Mouse (Mus musculus) embryonic stem cell, embryonic (primary cell): ENCODE data around the gene Lrrc74a.

ENCODE experiments used
- CTCF ChIA-PET, 4 experiments: fragments of 300-600 bp in 2 of 4; fragments of 350-600 bp in 2 of 4; sonication (Branson Sonifier 250); formaldehyde crosslinking; loops; one replicate each; lab custom pipeline; 2022; ENCODE audit warnings: inconsistent platforms in 2 of 4; lab: Charles Lee
- POLR2A ChIA-PET, 4 experiments: fragments of 300-600 bp in 2 of 4; fragments of 350-600 bp in 2 of 4; sonication (Branson Sonifier 250); formaldehyde crosslinking; loops; one replicate each; lab custom pipeline; 2022; ENCODE audit warnings: antibody characterized with exemption in 4 of 4, inconsistent platforms in 1 of 4; lab: Charles Lee

The Lrrc74a gene

GRCm38 (mm10) chr12:86768986-86769580 is 34.9 kb downstream of the Lrrc74a start:
- POLR2A ChIA-PET = interaction anchor here in 3 of 4 experiments (0.5 to 4.5 kb wide), 21 partner anchors 15 to 284 kb away, joined by 3 to 59 read pairs (median 4); partner anchors contain the start of gene Cipc (in 3 of the 3)
- CTCF ChIA-PET = interaction anchor here (0.5 to 6.9 kb wide), 50 partner anchors 9 to 1046 kb away, joined by 3 to 94 read pairs (median 6); partner anchors contain the start of gene Cipc (in 2 of the 4)

DNA sequence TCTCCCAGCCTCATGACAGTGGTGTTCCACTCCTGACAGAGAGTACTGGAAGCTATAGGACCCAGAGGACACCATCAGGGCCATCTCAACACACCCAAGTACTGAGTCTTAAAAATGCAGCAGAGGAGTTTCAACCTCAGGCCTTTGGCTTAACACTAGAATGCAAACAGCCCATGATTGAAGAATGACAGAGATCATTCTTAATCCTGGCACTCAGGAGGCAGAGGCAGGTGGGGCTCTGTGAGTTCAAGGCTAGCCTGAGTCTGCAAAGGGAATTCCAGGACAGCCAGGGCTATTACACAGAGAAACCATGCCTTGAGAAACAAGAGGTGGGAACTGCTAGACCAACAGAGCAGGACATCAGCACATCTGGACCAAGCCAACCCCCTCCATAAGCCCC is 35.6 kb downstream of the Lrrc74a start:
- CTCF ChIA-PET = interaction anchor here (0.6 to 6.9 kb wide), 25 partner anchors 8 to 1047 kb away, joined by 3 to 94 read pairs (median 5); partner anchors contain the start of gene Cipc (in 1 of the 4)
- POLR2A ChIA-PET = interaction anchor here in 3 of 4 experiments (0.5 to 4.5 kb wide), 14 partner anchors 14 to 301 kb away, joined by 3 to 59 read pairs (median 6); partner anchors contain the start of gene Cipc (in 2 of the 3)

DNA sequence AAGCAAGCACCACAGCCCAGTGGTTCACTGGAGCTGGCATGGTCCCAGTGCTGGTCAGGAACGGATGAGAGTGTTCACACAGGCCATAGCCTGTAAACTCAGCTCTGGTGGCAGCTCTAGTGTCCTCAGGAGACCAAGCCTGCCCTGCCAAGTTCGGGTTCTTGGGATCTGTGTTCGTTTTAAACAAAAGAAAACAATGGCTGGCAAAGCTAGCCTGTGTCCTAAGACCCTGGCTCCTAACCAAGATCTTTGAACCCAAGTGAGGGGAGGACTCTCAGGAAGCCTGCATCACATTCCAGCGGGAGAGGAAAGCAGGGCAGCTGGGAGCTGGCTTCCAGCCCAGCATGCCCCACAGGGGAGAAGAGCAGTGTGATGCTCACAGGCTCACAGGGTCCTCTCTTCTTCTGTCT is 36.1 kb downstream of the Lrrc74a start:
- ChIA-PET POLR2A (interaction anchor here in 3 of 4 experiments (0.7 to 4.5 kb wide), 21 partner anchors 10 to 301 kb away, joined by 3 to 59 read pairs (median 5); partner anchors contain the start of gene Cipc (in 2 of the 3)), CTCF (interaction anchor here (0.6 to 6.9 kb wide), 35 partner anchors 9 to 283 kb away, joined by 3 to 94 read pairs (median 4); partner anchors contain the start of gene Cipc (in 1 of the 4))

DNA sequence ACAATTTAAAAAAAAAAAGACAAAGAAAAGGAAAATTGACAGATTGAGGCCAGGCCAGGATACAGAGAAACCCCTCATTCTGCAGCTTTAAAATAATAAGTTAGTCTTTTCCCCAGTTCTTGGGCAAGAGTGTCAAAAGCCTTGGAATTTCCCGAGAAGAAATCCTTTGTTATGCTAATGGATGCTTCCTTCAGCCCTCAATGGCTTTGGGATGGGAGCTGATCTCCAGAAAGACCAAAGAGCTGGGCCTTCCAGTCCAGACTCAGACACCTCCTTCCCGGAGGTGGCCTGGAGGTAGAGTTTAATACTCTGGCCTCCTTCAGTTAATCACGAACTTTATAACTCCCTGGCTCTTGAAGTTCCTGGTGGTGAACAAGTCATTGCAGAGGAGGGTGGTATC is 36.8 kb downstream of the Lrrc74a start:
- ChIA-PET POLR2A (interaction anchor here (0.5 to 4.5 kb wide), 34 partner anchors 10 to 376 kb away, joined by 3 to 59 read pairs (median 4); partner anchors contain the start of genes Cipc (in 2 of the 4) and Gstz1 (in 1 of the 4)), CTCF (interaction anchor here (0.5 to 6.9 kb wide), 41 partner anchors 8 to 496 kb away, joined by 3 to 94 read pairs (median 4); partner anchors contain the start of gene Cipc (in 2 of the 4))

- CTCF ChIA-PET = interaction anchor here (0.5 to 6.4 kb wide), 50 partner anchors 9 to 542 kb away, joined by 3 to 60 read pairs (median 4); partner anchors contain the start of gene Cipc (in 2 of the 4)
- POLR2A ChIA-PET = interaction anchor here (0.6 to 1.6 kb wide), 17 partner anchors 11 to 222 kb away, joined by 3 to 8 read pairs (median 4); partner anchors contain the start of gene Cipc (in 1 of the 4)
These were observed 37.8 kb downstream of the Lrrc74a start for GRCm38 (mm10) chr12:86771823-86772427.

DNA sequence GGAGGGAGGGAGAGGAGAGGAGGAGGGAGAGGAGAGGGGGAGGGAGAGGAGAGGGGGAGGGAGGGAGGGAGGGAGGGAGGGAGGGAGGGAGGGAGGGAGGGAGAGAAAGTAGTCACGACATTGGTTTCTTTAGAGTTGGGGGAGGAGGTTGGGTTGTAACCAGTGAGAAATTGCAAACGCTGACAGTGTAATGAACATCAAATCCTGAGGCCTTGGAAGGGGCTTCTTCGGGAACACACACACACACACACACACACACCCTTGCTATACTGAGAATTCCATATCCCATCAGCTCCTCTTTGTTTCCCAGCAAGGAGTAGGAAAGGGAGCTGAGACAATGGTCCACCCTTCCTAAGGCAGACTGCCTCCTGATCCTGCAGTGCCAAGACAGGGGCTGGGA is 38.4 kb downstream of the Lrrc74a start:
- POLR2A ChIA-PET = interaction anchor here (0.6 to 1.6 kb wide), 22 partner anchors 10 to 330 kb away, joined by 3 to 8 read pairs (median 4); partner anchors contain the start of gene Cipc (in 1 of the 4)
- CTCF ChIA-PET = interaction anchor here (0.5 to 6.4 kb wide), 38 partner anchors 8 to 282 kb away, joined by 3 to 60 read pairs (median 3); partner anchors contain the start of gene Cipc (in 2 of the 4)

- ChIA-PET CTCF (interaction anchor here in 3 of 4 experiments (0.5 to 1.8 kb wide), 14 partner anchors 8 to 199 kb away, joined by 3 to 6 read pairs (median 4); no protein-coding TSS in a partner anchor), POLR2A (interaction anchor here (0.5 to 2.2 kb wide), 10 partner anchors 8 to 171 kb away, joined by 3 to 10 read pairs (median 4); partner anchors contain the start of gene Cipc (in 1 of the 4))
These were observed 41.6 kb downstream of the Lrrc74a start for GRCm38 (mm10) chr12:86775561-86776280.

DNA sequence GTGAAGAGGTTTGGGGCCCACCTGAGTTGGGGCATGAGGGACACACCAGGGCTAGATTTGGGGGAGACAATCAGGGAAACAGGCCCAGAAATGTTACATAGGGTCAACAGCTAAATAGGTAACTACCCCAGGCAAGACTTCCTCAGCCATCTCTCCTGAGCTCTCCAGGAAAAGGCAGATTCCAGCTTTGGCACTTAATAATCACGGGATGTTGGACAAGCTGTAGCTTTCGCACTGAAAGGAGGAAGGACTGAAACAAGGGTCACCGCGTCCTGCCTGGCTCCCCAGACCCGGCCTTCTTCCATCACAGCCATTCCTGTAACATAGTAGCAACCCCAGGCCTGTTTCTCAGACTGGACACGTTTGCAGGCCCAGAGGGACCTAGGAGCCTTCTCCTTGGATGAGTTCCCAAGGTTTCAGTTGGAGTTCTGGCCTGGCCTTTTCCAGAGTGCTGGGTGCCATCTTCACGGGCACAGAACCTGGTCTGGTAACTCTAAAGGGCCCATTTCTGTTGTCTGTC is 42.2 kb downstream of the Lrrc74a start:
- CTCF ChIA-PET = interaction anchor here in 2 of 4 experiments (1.0 to 1.7 kb wide), 10 partner anchors 8 to 199 kb away, joined by 3 to 6 read pairs (median 3); no protein-coding TSS in a partner anchor
- POLR2A ChIA-PET = interaction anchor here (0.6 to 2.2 kb wide), 8 partner anchors 9 to 171 kb away, joined by 3 to 10 read pairs (median 4); partner anchors contain the start of gene Cipc (in 1 of the 4)

GRCm38 (mm10) chr12:86778531-86778930 is 44.4 kb downstream of the Lrrc74a start:
- POLR2A ChIA-PET = interaction anchor here in 2 of 4 experiments (0.5 to 2.3 kb wide), 6 partner anchors 9 to 205 kb away, joined by 3 to 10 read pairs (median 4); no protein-coding TSS in a partner anchor
- CTCF ChIA-PET = interaction anchor here (0.6 to 1.1 kb wide), 8 partner anchors 8 to 1489 kb away, joined by 3 to 6 read pairs (median 4); no protein-coding TSS in a partner anchor

GRCm38 (mm10) chr12:86779206-86779989 is 45.2 kb downstream of the Lrrc74a start:
- CTCF ChIA-PET = interaction anchor here (0.6 to 2.6 kb wide), 14 partner anchors 9 to 174 kb away, joined by 3 to 10 read pairs (median 3); no protein-coding TSS in a partner anchor
- POLR2A ChIA-PET = interaction anchor here in 2 of 4 experiments (0.6 to 2.3 kb wide), 10 partner anchors 8 to 204 kb away, joined by 3 to 10 read pairs (median 4); no protein-coding TSS in a partner anchor

- POLR2A ChIA-PET = interaction anchor here in 3 of 4 experiments (0.6 to 2.7 kb wide), 19 partner anchors 9 to 202 kb away, joined by 3 to 8 read pairs (median 4); partner anchors contain the start of gene Cipc (in 2 of the 3)
- CTCF ChIA-PET = interaction anchor here in 3 of 4 experiments (1.0 to 2.6 kb wide), 6 partner anchors 8 to 142 kb away, joined by 3 to 10 read pairs (median 4); no protein-coding TSS in a partner anchor
These were observed 47.6 kb downstream of the Lrrc74a start for GRCm38 (mm10) chr12:86781654-86782202.

GRCm38 (mm10) chr12:86786149-86787019 is 52.2 kb downstream of the Lrrc74a start:
- POLR2A ChIA-PET = interaction anchor here (0.5 to 2.1 kb wide), 35 partner anchors 8 to 489 kb away, joined by 3 to 12 read pairs (median 4); partner anchors contain the start of gene Cipc (in 1 of the 4)
- CTCF ChIA-PET = interaction anchor here in 3 of 4 experiments (0.6 to 1.8 kb wide), 9 partner anchors 8 to 139 kb away, joined by 3 to 8 read pairs (median 4); no protein-coding TSS in a partner anchor

DNA sequence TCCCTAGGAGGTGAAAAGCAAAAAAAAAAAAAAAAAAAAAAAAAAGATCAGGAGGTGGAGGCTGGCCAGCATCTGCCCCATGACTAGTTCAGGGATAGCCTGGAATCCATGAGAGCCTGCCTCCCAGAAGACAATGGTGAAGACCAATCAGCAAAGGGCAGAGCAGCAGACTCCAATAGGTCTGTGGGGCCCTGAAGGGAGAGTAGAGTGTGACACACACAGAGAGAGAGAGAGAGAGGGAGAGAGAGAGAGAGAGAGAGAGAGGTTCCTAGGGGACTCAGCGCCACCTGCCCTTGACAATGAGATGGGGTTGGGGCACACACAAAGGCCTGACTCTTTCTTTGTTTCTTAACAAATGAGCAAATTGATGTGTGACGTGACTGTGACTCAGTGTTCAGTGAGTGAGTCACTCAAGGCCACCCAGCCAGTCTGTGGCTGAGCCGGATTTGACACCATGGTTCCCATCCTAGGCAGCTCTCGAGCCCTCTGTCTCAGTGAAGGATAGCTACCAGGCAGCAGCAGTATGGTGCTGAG is 52.9 kb downstream of the Lrrc74a start:
- ChIA-PET POLR2A (interaction anchor here (0.5 to 2.1 kb wide), 45 partner anchors 8 to 488 kb away, joined by 3 to 12 read pairs (median 4); partner anchors contain the start of gene Cipc (in 1 of the 4)), CTCF (interaction anchor here (0.5 to 1.8 kb wide), 15 partner anchors 9 to 213 kb away, joined by 3 to 10 read pairs (median 4); no protein-coding TSS in a partner anchor)
